Mouse (Mus musculus) brain, embryonic 18.5 days (tissue): ENCODE measurements around the gene D430041D05Rik.

Experiments used
- DNase-seq: peaks from one replicate; pipeline ENCODE4 v3.0.0-alpha.2; 2012; ENCODE audit warnings: low read depth, low spot score

D430041D05Rik gene

DNA sequence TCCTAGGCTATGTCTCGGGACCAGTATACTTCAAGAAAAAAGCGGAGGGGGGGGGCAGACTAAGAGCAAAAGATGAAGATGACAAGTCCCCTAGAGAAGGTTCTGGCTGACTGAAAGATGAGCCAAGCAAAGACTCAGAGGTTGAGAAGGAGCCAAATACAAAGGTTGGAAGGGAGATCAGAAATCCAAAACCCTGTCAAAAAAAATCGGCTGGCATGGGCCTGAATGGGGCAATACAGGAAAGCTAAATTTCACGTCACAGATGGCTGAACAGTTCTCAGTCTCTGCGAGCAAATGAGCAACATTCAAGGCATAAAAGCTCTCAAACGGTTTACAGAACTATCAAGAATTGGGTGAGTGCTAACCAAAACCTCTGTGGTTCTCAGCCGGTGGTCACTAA is 2.5 kb downstream of the D430041D05Rik start:
- DNase-seq = no peak

DNA sequence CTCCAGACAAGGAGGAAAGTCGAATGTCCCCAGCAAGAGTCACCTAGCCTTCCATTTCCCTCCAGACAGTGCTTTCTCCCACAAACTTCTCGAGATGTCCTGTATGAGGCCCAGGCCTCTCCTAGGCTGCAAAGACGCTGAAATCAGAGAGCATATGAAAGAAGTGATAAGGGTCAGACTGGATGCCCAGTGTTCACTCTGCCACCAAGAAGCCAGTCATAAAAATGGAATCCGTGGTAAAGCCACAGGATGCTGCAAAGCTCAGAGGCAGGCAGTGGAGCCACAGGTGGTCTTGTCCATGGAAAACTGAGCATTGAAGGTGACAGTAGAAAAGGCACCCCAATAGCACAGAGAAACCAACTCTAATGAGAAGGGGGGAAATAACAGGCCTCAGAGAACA is 2.9 kb downstream of the D430041D05Rik start:
- DNase-seq = no peak

DNA sequence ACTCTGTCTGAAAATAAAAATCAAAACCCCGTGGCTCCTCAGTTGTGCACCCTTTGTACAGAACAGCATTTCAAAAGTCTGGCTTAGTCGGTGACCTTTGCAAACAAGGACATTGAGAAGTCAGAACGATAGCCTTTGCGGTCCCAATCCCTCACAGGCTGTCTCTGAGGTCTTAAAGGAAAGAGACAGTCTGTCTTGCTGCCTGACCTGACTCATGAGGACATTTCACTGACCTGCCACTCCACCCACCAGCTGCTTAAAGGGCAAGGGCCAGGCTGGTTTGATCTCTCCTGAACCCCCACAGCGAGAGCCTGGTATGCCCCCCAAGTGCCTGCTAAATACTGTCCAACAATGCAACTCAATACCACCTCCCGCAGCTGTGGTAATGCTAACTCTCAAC is 6.8 kb downstream of the D430041D05Rik start:
- DNase-seq = no peak

DNA sequence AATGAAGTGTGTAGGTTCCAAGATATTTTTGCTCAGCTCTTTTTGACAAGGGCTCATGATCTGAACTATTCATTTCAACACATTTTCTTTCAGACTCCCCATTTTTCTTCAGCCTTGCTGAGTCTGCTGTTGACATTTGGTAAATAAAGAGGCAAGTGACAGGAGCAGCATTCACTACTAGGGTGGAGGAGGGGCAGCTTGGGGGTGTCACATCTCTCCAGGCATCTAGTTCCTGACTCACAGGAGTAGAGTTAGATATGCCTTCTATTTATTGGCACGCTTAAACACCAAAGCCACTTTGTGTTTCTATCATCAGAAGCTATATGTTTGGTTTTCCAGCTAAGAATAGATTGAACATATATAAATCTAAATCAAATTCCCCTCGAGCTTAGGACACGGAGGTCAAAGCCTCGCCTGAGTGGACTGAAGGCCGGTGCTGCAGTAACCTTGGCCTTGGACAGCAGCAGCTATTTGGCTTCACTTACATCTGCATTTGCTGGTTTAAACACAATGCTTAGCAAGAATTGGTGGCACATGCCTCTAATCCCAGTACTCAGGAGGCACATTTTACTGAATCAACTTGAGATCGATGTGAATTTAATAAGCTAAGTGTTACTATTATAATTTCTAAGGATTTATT is 12.0 kb downstream of the D430041D05Rik start:
- DNase-seq = no peak

DNA sequence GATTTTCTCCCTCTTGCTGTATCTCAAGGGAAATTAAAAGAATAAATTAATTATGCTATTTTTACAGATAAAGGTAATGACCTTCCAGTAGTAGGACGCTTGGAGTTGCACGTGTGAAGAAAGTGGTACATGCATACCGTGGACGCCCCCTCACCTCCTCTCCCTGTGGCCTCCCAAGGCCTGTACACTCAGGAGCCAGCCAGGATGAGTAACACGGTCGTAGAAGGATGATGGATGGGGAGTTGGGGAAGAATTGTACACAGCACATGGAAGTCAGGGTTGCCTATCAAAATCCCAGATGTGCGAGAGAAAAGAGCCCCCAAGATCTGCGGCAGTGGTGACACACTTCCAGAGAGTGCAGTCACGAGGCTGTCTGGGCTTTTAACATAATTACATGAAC is 14.9 kb downstream of the D430041D05Rik start:
- no peak for DNase-seq

DNA sequence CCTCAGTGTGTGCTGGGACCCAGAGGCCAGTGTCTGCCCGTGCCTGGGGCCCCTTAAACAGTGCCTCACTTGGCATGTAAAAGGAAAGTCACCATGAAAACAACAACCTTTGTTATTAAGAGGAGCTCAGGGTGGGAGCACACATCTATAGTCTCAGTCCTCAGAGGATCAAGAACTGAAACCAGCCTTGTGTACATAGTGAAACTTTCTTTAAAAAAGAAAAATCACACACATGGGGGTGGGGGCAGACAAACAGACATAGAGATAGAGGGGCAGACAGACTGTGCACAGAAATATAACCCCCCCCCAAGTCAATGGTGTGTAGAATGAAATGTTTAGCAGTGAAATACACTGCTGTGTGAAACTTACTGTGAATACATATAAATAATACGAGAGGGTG is 16.0 kb downstream of the D430041D05Rik start:
- no peak for DNase-seq

DNA sequence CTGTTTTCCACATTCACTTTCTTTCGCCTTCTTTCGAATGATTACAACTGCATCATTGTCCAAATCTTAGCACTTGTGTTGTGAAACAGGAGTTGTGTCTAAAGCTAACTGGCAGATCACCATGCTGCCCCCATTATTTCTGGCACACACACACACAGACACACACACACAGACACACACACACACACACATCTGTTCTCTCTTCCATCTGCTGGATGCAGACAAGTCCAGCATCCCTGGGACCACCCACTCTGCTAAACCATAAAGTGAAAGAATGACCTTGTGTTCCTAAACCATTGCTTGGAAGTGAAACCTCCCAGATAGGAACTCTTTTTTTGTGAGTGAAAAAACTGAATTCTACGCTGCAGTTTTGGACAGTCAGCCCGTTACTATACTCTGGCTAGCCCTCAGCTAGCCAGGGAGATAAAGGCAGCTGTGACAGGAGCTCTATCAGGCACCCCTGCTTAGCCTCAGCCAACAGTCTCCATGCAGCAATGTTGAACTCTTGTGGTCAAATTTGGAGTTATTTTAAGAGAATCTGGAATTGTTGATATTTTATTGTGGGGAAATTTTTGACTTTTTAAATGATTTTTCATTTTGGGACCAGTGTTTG is 18.0 kb downstream of the D430041D05Rik start:
- DNase-seq = no peak

DNA sequence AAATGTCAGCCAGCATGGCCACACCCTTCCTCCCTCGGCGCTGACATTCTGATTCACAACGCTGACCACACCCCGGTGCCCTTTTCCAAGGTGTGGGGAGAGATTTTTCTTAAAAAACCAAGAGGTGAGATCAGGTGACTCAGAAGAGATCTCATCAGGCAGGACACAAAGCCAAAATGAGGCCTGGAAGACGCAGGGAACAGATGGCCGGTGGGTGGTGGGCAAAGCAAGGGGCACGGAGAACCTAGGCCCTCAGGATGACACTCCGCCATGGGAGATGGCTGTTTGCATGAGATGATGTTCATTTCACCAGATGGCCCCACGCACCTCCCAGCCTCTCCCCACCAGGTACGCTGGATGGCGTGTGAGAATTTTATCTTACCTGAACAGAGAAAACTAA is 21.6 kb downstream of the D430041D05Rik start:
- no peak for DNase-seq

DNA sequence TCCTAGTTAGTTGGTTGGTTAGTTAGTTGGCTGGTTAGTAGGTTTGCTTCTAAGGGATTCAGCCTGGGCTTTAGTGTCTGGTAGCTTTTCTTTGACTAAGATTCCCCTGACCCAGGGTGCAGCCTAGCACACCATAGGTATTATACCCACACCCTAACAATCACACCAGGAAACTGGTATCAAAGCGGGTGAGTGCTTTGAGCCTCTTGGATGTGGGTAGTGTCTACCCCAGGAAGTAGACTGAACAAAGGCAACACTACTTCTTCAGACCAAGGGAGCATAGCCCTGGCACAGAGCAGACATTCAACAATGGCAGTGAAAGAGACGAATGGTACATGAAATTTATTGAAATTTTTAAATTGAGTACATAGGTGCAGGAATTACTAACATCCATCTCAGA is 24.9 kb downstream of the D430041D05Rik start:
- no peak for DNase-seq

DNA sequence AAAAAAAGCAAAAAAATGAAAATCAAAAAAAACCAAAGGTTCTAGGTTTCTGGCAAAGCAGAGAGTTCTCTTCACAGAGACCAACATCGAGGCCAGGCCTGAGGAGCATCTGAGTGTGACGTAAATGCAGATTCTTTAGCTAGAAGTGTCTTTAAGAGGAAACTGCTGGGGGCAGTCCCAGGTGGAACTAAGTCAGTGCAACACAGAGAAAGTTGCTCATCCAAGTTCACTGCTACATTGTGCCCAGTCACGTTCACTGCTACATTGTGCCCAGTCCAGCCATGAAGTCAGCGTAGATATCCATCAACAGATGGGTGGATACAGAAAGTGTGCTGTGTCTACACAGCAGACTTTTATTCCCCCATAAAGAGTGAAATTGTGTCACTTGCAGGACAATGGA is 27.2 kb downstream of the D430041D05Rik start:
- no peak for DNase-seq

DNA sequence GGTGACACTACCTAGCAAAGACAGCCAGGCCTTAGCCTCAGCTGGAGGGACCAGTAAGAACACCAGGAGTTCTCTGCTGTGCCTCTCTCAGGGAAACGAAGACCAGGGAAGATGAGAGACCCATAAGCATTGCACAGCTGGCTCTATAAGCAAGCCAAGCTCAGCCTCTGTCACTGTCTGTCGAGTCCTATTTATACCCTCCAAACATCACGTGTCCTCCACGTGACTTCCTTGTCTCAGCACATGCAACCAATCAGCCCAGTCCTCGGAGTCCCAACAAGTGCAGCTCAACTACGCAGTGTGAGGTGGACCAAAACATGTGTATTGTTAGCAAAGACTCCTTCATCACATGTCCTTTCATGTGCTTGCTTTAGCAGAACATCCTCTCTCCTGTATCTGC is 28.0 kb downstream of the D430041D05Rik start:
- DNase-seq = no peak

DNA sequence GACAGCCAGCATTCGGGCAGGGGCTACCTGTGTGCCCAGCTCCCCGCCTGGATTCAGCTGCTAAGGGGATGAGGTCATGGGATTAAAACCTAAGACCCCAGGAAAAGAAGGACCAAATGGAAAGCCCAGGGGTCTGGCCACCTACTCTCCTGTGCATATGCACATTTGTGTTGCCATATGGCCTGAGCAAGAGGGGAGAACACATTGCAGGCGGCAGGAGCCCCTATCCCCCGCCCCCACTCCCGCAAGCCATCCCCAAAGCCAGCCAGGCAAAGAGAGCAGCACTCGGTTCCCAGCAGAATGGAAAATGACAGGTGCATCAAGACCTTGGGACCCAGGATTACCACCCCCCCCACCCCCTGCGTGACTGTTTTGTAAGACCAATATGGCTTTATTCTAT is 31.5 kb downstream of the D430041D05Rik start:
- DNase-seq = no peak

DNA sequence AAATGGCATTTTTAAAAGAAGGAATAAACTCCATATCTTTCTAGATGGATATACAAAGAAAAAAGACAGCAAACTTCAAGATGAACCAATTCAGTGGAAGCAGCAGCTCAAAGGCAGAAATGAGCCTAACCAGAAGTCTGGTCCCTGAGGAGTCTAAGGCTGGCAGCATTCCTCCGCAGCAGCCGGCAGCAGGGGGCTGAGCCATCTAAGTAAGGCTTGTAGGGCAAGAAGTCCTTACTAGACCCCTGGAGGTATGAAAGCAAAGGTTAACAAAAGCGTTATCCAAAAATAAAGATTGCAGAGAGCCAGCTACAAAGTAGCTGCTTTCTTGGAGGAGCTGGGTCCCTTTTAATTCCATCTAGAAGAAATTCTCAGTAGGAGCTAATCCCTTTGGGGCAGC is 32.0 kb downstream of the D430041D05Rik start:
- DNase-seq = no peak

DNA sequence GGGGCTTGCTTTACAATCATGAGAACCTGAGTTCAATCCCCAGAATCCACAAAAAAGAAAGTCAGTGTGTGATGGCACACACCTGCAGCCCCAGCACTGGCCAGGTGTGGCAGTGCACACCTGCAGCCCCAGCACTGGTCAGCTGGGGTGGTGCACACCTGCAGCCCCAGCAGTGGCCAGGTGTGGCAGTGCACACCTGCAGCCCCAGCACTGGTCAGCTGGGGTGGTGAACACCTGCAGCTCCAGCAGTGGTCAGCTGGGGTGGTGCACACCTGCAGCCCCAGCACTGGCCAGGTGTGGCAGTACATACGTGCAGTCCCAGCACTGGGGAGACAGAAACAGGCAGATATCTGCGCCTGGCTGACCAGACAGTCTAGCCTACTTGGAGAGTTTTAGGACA is 32.8 kb downstream of the D430041D05Rik start:
- no peak for DNase-seq

DNA sequence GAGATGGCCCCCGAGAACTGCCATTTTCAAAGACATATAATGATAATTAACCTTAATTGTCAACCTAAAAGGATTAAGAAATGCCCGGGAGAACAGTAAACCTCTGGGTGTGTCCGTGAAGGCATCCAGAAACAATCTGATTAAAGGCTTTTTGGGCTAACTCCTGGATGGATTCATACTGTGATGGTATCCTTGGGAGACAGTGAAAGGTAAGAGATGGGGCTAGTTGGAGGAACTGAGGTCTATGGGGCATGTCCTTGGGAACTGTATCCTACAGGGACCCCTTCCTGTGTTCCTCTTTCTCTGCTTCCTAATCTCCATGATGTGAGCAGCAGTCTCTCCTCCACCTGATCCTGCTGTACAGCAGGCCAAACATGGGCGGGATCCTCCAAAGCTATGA is 38.7 kb downstream of the D430041D05Rik start:
- DNase-seq = no peak

DNA sequence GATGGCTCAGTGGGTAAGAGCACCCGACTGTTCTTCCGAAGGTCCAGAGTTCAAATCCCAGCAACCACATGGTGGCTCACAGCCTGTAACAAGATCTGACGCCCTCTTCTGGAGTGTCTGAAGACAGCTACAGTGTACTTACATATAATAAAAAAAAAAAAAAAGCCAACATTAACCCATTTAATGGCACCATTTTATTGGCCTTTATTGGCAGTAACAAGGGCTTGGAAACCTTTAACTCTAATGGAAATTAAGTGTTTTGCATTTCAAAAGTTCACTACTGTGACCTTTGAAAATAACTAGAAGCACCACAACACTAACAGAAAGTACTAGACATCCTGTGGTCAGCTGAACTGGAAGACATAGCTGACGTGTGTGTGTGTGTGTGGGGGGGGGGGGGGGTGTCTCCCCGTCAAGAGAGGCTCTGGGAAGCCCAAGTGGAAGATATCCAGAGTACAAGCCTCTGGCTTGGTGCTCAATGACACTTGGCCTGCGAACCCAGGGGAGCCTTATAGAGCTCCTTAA is 39.1 kb downstream of the D430041D05Rik start:
- DNase-seq = no peak

DNA sequence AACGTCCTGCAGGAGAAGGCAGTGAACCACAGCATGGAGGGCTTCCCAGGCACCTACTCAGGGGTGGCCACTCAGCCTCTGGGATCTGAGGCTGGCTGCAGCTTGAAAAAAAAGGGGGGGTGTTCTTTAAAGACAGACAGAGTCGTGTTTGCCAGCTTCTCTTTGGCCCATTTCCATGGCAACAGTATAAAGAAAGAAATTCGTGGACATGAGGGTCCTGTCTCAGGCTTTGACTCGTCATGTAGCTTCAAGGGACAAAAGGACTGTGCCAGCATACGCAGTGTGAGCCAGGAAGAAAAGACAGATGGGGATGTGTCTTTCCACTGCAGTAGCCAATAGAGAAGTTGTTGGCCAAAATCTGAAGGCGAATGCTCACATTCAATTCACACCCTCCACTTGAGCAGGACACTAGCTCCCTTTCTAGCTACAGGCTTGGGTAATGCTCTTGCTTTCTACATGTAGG is 42.9 kb downstream of the D430041D05Rik start:
- DNase-seq = peak; percentile 70

DNA sequence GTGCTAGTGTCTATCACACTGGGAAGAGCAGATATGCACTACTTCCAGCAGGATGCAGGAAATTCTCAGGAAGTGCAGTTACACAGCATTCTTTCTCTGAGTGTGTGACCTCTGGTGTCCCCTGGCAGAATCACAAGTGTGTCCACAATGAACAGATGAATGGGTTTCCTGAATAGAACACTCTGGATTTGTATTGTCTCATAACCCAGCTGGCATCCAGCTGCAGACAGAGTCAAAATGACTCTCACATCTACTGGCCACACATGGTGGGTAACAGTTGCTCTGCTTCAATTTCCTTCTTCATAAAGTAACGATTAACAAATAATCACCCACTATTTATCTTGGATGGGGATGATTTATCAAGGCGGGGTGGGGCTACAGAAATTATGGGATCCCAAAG is 43.5 kb downstream of the D430041D05Rik start:
- DNase-seq = no peak

DNA sequence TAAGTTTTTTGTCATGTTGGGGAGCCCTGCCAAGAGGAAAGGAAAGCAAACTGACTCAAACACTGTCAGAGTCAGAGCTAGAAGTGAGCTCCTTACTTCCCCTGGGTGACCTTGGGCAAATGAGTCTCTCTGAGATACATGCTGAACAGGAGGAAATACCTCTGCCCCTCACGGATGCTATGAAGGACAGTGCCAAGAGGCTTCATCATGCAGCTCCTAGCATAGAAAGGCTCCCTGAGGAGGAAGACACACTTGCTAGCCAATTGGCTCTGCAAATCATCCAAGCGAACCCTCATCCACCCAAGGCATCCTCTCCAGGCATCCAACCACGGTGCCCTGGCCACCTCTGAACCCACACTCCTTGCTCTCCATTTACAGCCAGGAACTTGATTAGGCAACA is 51.5 kb downstream of the D430041D05Rik start:
- DNase-seq = no peak

DNA sequence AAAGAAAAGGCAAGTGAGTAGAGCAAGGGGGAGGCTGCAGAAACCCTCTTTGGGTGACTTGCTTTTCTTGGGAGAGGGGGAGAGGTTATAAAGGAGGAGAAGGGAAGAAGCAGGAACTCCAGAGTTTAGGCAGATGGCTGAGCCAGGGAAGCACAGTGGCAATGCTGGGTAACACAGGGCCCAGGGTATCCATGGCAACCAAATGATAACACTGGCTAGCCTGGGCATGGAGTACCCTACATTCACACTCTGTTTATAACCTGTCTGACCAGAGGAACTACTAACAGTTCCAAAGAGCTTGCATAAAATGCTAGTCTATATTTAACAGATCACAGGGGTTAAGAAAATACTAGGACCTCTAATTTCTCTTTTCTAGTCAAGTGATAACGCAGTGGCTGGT is 51.9 kb downstream of the D430041D05Rik start:
- no peak for DNase-seq

DNA sequence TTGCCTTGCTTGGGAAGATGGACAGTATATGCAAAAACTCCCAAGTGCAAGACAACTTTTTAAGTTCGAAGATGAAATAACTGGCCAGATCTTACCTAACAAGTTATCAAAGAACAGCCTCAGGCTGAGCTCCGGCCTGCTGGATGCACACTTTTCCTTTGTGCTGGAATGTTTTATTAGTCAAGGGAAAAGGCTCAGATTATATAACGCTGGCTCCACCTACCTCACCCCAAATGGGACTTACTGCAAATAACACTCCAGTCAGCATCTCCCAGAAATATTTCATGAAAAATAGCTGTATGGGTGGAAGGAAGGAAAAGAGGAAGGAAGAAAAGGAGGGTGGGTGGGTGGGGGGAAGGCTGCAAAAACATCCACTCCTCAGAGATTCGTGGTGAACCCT is 54.3 kb downstream of the D430041D05Rik start:
- DNase-seq = no peak

DNA sequence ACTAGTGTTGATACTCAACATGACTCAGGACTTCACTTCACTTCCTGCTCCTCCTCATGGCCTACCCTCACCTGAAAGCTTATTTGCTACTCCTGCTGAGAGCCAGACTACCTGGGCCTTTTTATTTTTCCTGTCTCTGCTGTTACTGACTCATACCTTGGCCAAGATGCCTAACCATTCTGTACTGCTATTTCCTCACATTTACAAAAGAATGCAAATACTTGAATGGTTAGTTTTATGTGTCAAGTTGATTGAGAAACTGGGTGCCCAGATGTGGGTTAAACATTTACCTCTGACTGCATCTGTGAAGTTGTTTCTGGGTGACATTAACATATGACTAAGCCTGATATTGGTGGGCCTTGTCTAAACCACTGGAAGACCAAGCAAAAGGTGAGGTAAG is 56.7 kb downstream of the D430041D05Rik start:
- DNase-seq = no peak

DNA sequence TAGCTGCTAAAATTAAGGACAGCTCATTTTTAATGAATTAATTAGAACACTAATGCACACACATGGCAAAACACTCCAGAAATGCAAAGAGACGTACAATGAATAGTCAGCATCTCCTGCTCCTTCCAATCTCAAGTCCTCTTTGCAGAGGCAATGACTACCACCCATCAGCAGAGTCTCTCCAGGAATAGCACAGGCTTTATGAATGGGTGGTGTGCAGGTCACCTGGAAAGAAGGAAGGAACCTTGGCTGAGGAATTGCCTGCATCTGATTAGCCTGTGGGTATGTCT is 58.7 kb downstream of the D430041D05Rik start:
- DNase-seq = no peak
